Comparison of ENCODE assay signal across 24 mouse cellular contexts in genomic region chr3:149387537-149387936, GRCm38 (mm10).
DNase-seq lines count a peak whose midpoint lies in the region; ATAC-seq and TF ChIP-seq lines count a peak whose summit lies in the region.
"Had no signal": no experiment of that assay in that cellular context is flagged by ENCODE, and none has a peak within 500 bp of the region (broad histone marks: within the 10 kb centered on the region; RNA-seq: fewer than 3 reads in every experiment).

No protein-coding gene starts in this region.

- DNase-seq in kidney, postnatal 0 days (ENCODE audit: low spot score) = peak; percentile 21
- DNase-seq in kidney, adult 2 months = no peak
- no peak for DNase-seq in ovary, postnatal 14 days (ENCODE audit: low spot score)
- no peak for DNase-seq in cerebellum, adult 2 months
- DNase-seq: adrenal gland, postnatal 14 days; cerebellum, adult 11 months; cerebellum, postnatal 14 days; gastrocnemius, adult 2 months; heart, adult 18-20 months; lung, postnatal 10 days; midbrain, embryonic 14.5 days; spleen, adult 18-20 months had no signal

- H3K9me3 ChIP-seq in kidney, postnatal 0 days (replicated peaks; ENCODE audit: low read length) = no peaks in the 10 kb centered on the region
- H3K9me3 ChIP-seq in intestine, embryonic 15.5 days = no peaks in the 10 kb centered on the region
- H3K9me3 ChIP-seq: embryonic facial prominence, embryonic 15.5 days; heart, embryonic 15.5 days; hindbrain, embryonic 10.5 days; limb, embryonic 15.5 days; liver, embryonic 15.5 days; neural tube, embryonic 13.5 days had no signal

- no peak for TF ChIP-seq CTCF in kidney, postnatal 0 days (IDR thresholded peaks at IDR 0.05; ENCODE audit: low read depth)
- TF ChIP-seq CTCF in kidney, adult 2 months (conservative IDR thresholded peaks at IDR 0.05; ENCODE audit: insufficient read depth, insufficient read length, low read depth, low read length) = no peak
- no peak for TF ChIP-seq CTCF in cerebellum, adult 2 months (IDR thresholded peaks at IDR 0.05; ENCODE audit: borderline replicate concordance, insufficient read depth, low read depth, low read length)

- ATAC-seq in kidney, postnatal 0 days (replicated peaks; ENCODE audit: low FRiP score, low read depth) = no peak
- ATAC-seq in common myeloid progenitor, adult 5-6 weeks (replicated peaks; ENCODE audit: low read depth, poor library complexity, severe bottlenecking) = peak; percentile 42
- peak; percentile 49 for ATAC-seq in granulocyte monocyte progenitor cell, adult 5-6 weeks (replicated peaks; ENCODE audit: poor library complexity, severe bottlenecking)
- no peak; the same call in 1 of the 2 replicates for ATAC-seq in intestine, embryonic 15.5 days
- ATAC-seq: forebrain, embryonic 16.5 days; Patski had no signal

- H3K4me3 ChIP-seq in kidney, postnatal 0 days (replicated peaks; ENCODE audit: low read depth, low read length) = no peak overlapping the region
- H3K4me3 ChIP-seq in kidney, adult 2 months (ENCODE audit: insufficient read depth, low read depth, low read length) = no peak overlapping the region
- H3K4me3 ChIP-seq in intestine, embryonic 15.5 days (replicated peaks) = no peak overlapping the region
- H3K4me3 ChIP-seq in cerebellum, adult 2 months (replicated peaks; ENCODE audit: insufficient read depth, low read depth, low read length) = no peak overlapping the region
- H3K4me3 ChIP-seq: embryonic facial prominence, embryonic 15.5 days; gastrocnemius, adult 2 months; heart, embryonic 15.5 days; hindbrain, embryonic 10.5 days; limb, embryonic 15.5 days; liver, embryonic 15.5 days; megakaryocyte, embryonic 14.5 days; neural tube, embryonic 13.5 days had no signal

- no peaks in the 10 kb centered on the region for H3K27me3 ChIP-seq in kidney, postnatal 0 days (ENCODE audit: insufficient read depth, low read length)
- no peaks in the 10 kb centered on the region for H3K27me3 ChIP-seq in kidney, adult 2 months (replicated peaks; ENCODE audit: control insufficient read depth, insufficient read depth, low read length)
- no peaks in the 10 kb centered on the region for H3K27me3 ChIP-seq in intestine, embryonic 15.5 days (replicated peaks)
- no peaks in the 10 kb centered on the region for H3K27me3 ChIP-seq in cerebellum, adult 2 months (ENCODE audit: control insufficient read depth, insufficient read depth, low read length)
- H3K27me3 ChIP-seq: embryonic facial prominence, embryonic 15.5 days; heart, embryonic 15.5 days; limb, embryonic 15.5 days; liver, embryonic 15.5 days; megakaryocyte, embryonic 14.5 days; neural tube, embryonic 13.5 days; Patski had no signal

- TF ChIP-seq POLR2A in kidney, adult 2 months (IDR thresholded peaks at IDR 0.05; ENCODE audit: low read depth, low read length) = no peak
- TF ChIP-seq POLR2A in cerebellum, adult 2 months (IDR thresholded peaks at IDR 0.05; ENCODE audit: borderline replicate concordance, insufficient read depth, low read length) = no peak

- H3K27ac ChIP-seq in kidney, postnatal 0 days = no peak overlapping the region
- no peak overlapping the region for H3K27ac ChIP-seq in kidney, adult 2 months (ENCODE audit: insufficient read depth, low read depth, low read length)
- no peak overlapping the region for H3K27ac ChIP-seq in intestine, embryonic 15.5 days
- H3K27ac ChIP-seq in cerebellum, adult 2 months (ENCODE audit: insufficient read depth, low read length) = no peak overlapping the region
- H3K27ac ChIP-seq: embryonic facial prominence, embryonic 15.5 days; gastrocnemius, adult 2 months; heart, embryonic 15.5 days; hindbrain, embryonic 10.5 days; limb, embryonic 15.5 days; liver, embryonic 15.5 days; neural tube, embryonic 13.5 days had no signal

- 11% methylated on average over 3 of the region's 3 CpGs for WGBS in kidney, postnatal 0 days
- 23% methylated on average over 3 of the region's 3 CpGs for WGBS in kidney, adult 2 months
- 21% methylated on average over 3 of the region's 3 CpGs for WGBS in intestine, embryonic 15.5 days
- 46% methylated on average over 3 of the region's 3 CpGs for WGBS in cerebellum, adult 2 months

- H3K36me3 ChIP-seq in kidney, postnatal 0 days (ENCODE audit: insufficient read depth, low read length) = no peaks in the 10 kb centered on the region
- H3K36me3 ChIP-seq in kidney, adult 2 months (ENCODE audit: control insufficient read depth, insufficient read depth, low read length) = no peaks in the 10 kb centered on the region
- no peaks in the 10 kb centered on the region for H3K36me3 ChIP-seq in intestine, embryonic 15.5 days
- H3K36me3 ChIP-seq: embryonic facial prominence, embryonic 15.5 days; heart, embryonic 15.5 days; hindbrain, embryonic 10.5 days; limb, embryonic 15.5 days; liver, embryonic 15.5 days; neural tube, embryonic 13.5 days had no signal

- no peak overlapping the region for H3K9ac ChIP-seq in kidney, postnatal 0 days (ENCODE audit: low read depth, low read length)
- H3K9ac ChIP-seq in intestine, embryonic 15.5 days = no peak overlapping the region
- H3K9ac ChIP-seq: embryonic facial prominence, embryonic 15.5 days; heart, embryonic 15.5 days; limb, embryonic 15.5 days; liver, embryonic 15.5 days; neural tube, embryonic 13.5 days had no signal

- H3K4me1 ChIP-seq in kidney, postnatal 0 days (replicated peaks; ENCODE audit: insufficient read depth, low read length) = no peaks in the 10 kb centered on the region
- no peaks in the 10 kb centered on the region for H3K4me1 ChIP-seq in kidney, adult 2 months (ENCODE audit: control insufficient read depth, insufficient read depth, low read length)
- no peaks in the 10 kb centered on the region for H3K4me1 ChIP-seq in intestine, embryonic 15.5 days (replicated peaks)
- no peaks in the 10 kb centered on the region for H3K4me1 ChIP-seq in cerebellum, adult 2 months (ENCODE audit: control insufficient read depth, insufficient read depth, low read length)
- H3K4me1 ChIP-seq: embryonic facial prominence, embryonic 15.5 days; limb, embryonic 15.5 days; liver, embryonic 15.5 days; megakaryocyte, embryonic 14.5 days; neural tube, embryonic 13.5 days had no signal

- no peak overlapping the region for H3K4me2 ChIP-seq in kidney, postnatal 0 days (ENCODE audit: low read length)
- H3K4me2 ChIP-seq in intestine, embryonic 15.5 days (replicated peaks) = no peak overlapping the region
- H3K4me2 ChIP-seq: embryonic facial prominence, embryonic 15.5 days; heart, embryonic 15.5 days; limb, embryonic 15.5 days; liver, embryonic 15.5 days; neural tube, embryonic 13.5 days had no signal

Comparison
In these comparisons a context has a peak if more than half of its experiments do, and no peak if none do; other contexts are left out.
1. ATAC-seq: peak in common myeloid progenitor, adult 5-6 weeks (single experiment) and granulocyte monocyte progenitor cell, adult 5-6 weeks (single experiment); none in kidney, postnatal 0 days (single experiment) and intestine, embryonic 15.5 days (single experiment).